In genomic region chr5:36465889-36466288, GRCm38 (mm10) we compare ENCODE assay signal across 8 mouse cellular contexts. TPM values are rescaled to one million over a fixed set of nuclear protein-coding genes. Genes with fewer than 3 reads are reported as not detected.
A peak's percentile ranks its signal among the peaks of the same experiment; 100 is the strongest.
DNase-seq lines count a peak whose midpoint lies in the region; ATAC-seq and TF ChIP-seq lines count a peak whose summit lies in the region.

No protein-coding gene starts in this region.

- H3K4me1 ChIP-seq in heart, embryonic 11.5 days (ENCODE audit: control insufficient read depth, insufficient read depth, low read length) = peaks cover 13% of the 10 kb centered on the region
- peaks cover 61% of the 10 kb centered on the region for H3K4me1 ChIP-seq in E14TG2a.4 (replicated peaks; ENCODE audit: low read depth, low read length)
- H3K4me1 ChIP-seq in heart, embryonic 16.5 days (ENCODE audit: control insufficient read depth, insufficient read depth, low read length) = peaks cover 20% of the 10 kb centered on the region

- H3K27me3 ChIP-seq in heart, embryonic 11.5 days (ENCODE audit: control insufficient read depth, insufficient read depth, low read length) = no peaks in the 10 kb centered on the region
- H3K27me3 ChIP-seq in E14TG2a.4 (ENCODE audit: insufficient read depth, low read length) = no peaks in the 10 kb centered on the region
- no peaks in the 10 kb centered on the region for H3K27me3 ChIP-seq in heart, embryonic 16.5 days (ENCODE audit: control insufficient read depth, insufficient read depth, low read length)

- DNase-seq in heart, adult 9 months (ENCODE audit: low spot score in 2 of 2) = no peak
- no peak for DNase-seq in adipocyte (ENCODE audit: low spot score)
- no peak for DNase-seq in adrenal gland, adult 2 months
- no peak for DNase-seq in left cerebral cortex, adult 11 months (ENCODE audit: low spot score)

- peak overlapping the region; percentile 95 for H3K4me2 ChIP-seq in heart, embryonic 11.5 days
- peak overlapping the region; percentile 99 for H3K4me2 ChIP-seq in heart, embryonic 16.5 days (ENCODE audit: low read depth, low read length)

- no peak for TF ChIP-seq CTCF in E14TG2a.4 (conservative IDR thresholded peaks at IDR 0.05; ENCODE audit: low read length)

- 23% methylated on average over 8 of the region's 8 CpGs for WGBS in heart, embryonic 11.5 days (ENCODE audit: insufficient replicate concordance)
- 19% methylated on average over 8 of the region's 8 CpGs for WGBS in heart, embryonic 16.5 days
- WGBS in macrophage (ENCODE audit: missing documents) = 3% methylated on average over 8 of the region's 8 CpGs

- H3K4me3 ChIP-seq in heart, embryonic 11.5 days (ENCODE audit: low read depth, low read length) = peak overlapping the region; percentile 82
- H3K4me3 ChIP-seq in E14TG2a.4 (replicated peaks; ENCODE audit: low read length) (peak overlapping the region; percentile 100), macrophage (ENCODE audit: inconsistent target) (peak overlapping the region; percentile 100)
- peak overlapping the region; percentile 79 for H3K4me3 ChIP-seq in heart, embryonic 16.5 days (ENCODE audit: low read length)

- H3K9ac ChIP-seq in heart, embryonic 11.5 days (ENCODE audit: low read depth, low read length) = peak overlapping the region; percentile 83
- H3K9ac ChIP-seq in heart, embryonic 16.5 days (ENCODE audit: low read length) = peak overlapping the region; percentile 85

- H3K79me2 ChIP-seq in macrophage (ENCODE audit: inconsistent target) = peaks cover 51% of the 10 kb centered on the region

- H3K9me3 ChIP-seq in heart, embryonic 11.5 days (replicated peaks; ENCODE audit: control insufficient read depth, low read length) = no peaks in the 10 kb centered on the region
- H3K9me3 ChIP-seq in E14TG2a.4 (ENCODE audit: low read length) = no peaks in the 10 kb centered on the region
- no peaks in the 10 kb centered on the region for H3K9me3 ChIP-seq in heart, embryonic 16.5 days (replicated peaks; ENCODE audit: control insufficient read depth, low read length)

- H3K27ac ChIP-seq in heart, embryonic 11.5 days (ENCODE audit: low read depth, low read length) = no peak overlapping the region
- peak overlapping the region; percentile 66 for H3K27ac ChIP-seq in heart, embryonic 16.5 days (ENCODE audit: low read length)
- H3K27ac ChIP-seq in macrophage = peak overlapping the region; percentile 70

- H3K36me3 ChIP-seq in heart, embryonic 11.5 days (ENCODE audit: control insufficient read depth, insufficient read depth, low read length) = peaks cover 13% of the 10 kb centered on the region; the same call in 1 of the 2 replicates
- H3K36me3 ChIP-seq in E14TG2a.4 (ENCODE audit: insufficient read depth, low read length) = peaks cover 44% of the 10 kb centered on the region
- peaks cover 15% of the 10 kb centered on the region for H3K36me3 ChIP-seq in heart, embryonic 16.5 days (ENCODE audit: control insufficient read depth, insufficient read depth)
- H3K36me3 ChIP-seq in macrophage (ENCODE audit: inconsistent target) = peaks cover 22% of the 10 kb centered on the region

- no peak for ATAC-seq in heart, embryonic 11.5 days (replicated peaks; ENCODE audit: insufficient number of reproducible peaks, low FRiP score, low TSS enrichment)
- ATAC-seq in heart, embryonic 16.5 days (replicated peaks; ENCODE audit: extremely low read depth, insufficient read depth, low FRiP score) = no peak

RNA-seq across cellular contexts. Expression of gene Grpel1, which starts 1.1 kb away (rescaled TPM):
- polyA plus RNA-seq in heart, embryonic 11.5 days (2014; fragmentation: Nextera tagmentation; extraction: Ambion mirVana) = 63.8 and 68.1 TPM in 2 replicates
- polyA plus RNA-seq in heart, embryonic 16.5 days (2015; fragmentation: Nextera tagmentation; extraction: Ambion mirVana) = 65.3 and 68.4 TPM in 2 replicates
- 10 to 100 TPM in 1 of 26 experiments, 1 to 10 TPM in 25; 1.1 to 14.6 (median 5.4) TPM for total RNA-seq in macrophage (2018; cell fraction: chromatin; rRNA removed)
- 10 to 100 TPM; 13.7 to 20.3 (median 16.7) TPM for total RNA-seq in macrophage (2018; cell fraction: cytosol; rRNA removed)
- total RNA-seq in macrophage (2018; cell fraction: nucleus; rRNA removed) = 10 to 100 TPM in 4 of 26 experiments, 1 to 10 TPM in 22; 2.1 to 11.4 (median 5.5) TPM
- polyA plus RNA-seq in macrophage (2018) = 11.8 to 24.3 TPM (median 14.8 TPM) in 3 replicates
- total RNA-seq in adrenal gland, adult 2 months (2021) = 10 to 100 TPM; 79.9 to 86.9 TPM
- polyA plus RNA-seq in adrenal gland, adult 2 months (2012; rRNA removed) = 20.6 and 28.7 TPM in 2 replicates

RNA-seq across cellular contexts. Expression of gene Tada2b, which starts 18.2 kb away (rescaled TPM):
- 2.8 and 3.3 TPM in 2 replicates for polyA plus RNA-seq in heart, embryonic 11.5 days (2014; fragmentation: Nextera tagmentation; extraction: Ambion mirVana)
- 1.7 TPM in 2 replicates for polyA plus RNA-seq in heart, embryonic 16.5 days (2015; fragmentation: Nextera tagmentation; extraction: Ambion mirVana)
- total RNA-seq in macrophage (2018; cell fraction: chromatin; rRNA removed) = 10 to 100 TPM in 1 of 26 experiments, 1 to 10 TPM in 23, under 1 TPM in 2; 0.71 to 11.7 (median 3.5) TPM
- 10 to 100 TPM in 5 of 26 experiments, 1 to 10 TPM in 21; 4.3 to 10.9 (median 7.2) TPM for total RNA-seq in macrophage (2018; cell fraction: cytosol; rRNA removed)
- 10 to 100 TPM in 2 of 26 experiments, 1 to 10 TPM in 24; 2.8 to 11.5 (median 4.6) TPM for total RNA-seq in macrophage (2018; cell fraction: nucleus; rRNA removed)
- 7.2 to 9.8 TPM (median 8.2 TPM) in 3 replicates for polyA plus RNA-seq in macrophage (2018)
- 10 to 100 TPM; 31.9 to 39.4 TPM for total RNA-seq in adrenal gland, adult 2 months (2021)
- polyA plus RNA-seq in adrenal gland, adult 2 months (2012; rRNA removed) = 24.0 and 25.9 TPM in 2 replicates

RNA-seq across cellular contexts. Expression of gene Ccdc96, which starts 18.5 kb away (rescaled TPM):
- polyA plus RNA-seq in heart, embryonic 11.5 days (2014; fragmentation: Nextera tagmentation; extraction: Ambion mirVana) = 0.25 and 0.44 TPM in 2 replicates
- polyA plus RNA-seq in heart, embryonic 16.5 days (2015; fragmentation: Nextera tagmentation; extraction: Ambion mirVana) = 0.37 TPM in 2 replicates
- total RNA-seq in macrophage (2018; cell fraction: chromatin; rRNA removed) = under 1 TPM in 8 of 26 experiments, not detected in 18; 0.18 to 0.51 (median 0.24) TPM
- under 1 TPM in 25 of 26 experiments, not detected in 1; 0.03 to 0.32 (median 0.09) TPM for total RNA-seq in macrophage (2018; cell fraction: cytosol; rRNA removed)
- under 1 TPM in 13 of 26 experiments, not detected in 13; 0.12 to 0.38 (median 0.22) TPM for total RNA-seq in macrophage (2018; cell fraction: nucleus; rRNA removed)
- 0.07 to 0.21 TPM (median 0.14 TPM) in 3 replicates for polyA plus RNA-seq in macrophage (2018)
- total RNA-seq in adrenal gland, adult 2 months (2021) = under 1 TPM; 0.35 to 0.52 TPM
- polyA plus RNA-seq in adrenal gland, adult 2 months (2012; rRNA removed) = 0.10 TPM in 1 of 2 replicates, not detected in the other
